Mouse (Mus musculus) testis, postnatal 14 days (tissue): ENCODE measurements around the gene Fam19a4.
"Not testable (repeated sequence)": the region's sequence is repeated elsewhere in the genome, so short reads cannot be mapped to it uniquely, and the experiment has no call there.

Source experiments
- DNase-seq: peaks from one replicate; pipeline ENCODE4 v3.0.0; 2021; ENCODE audit warnings: low spot score

Gene Fam19a4

DNA sequence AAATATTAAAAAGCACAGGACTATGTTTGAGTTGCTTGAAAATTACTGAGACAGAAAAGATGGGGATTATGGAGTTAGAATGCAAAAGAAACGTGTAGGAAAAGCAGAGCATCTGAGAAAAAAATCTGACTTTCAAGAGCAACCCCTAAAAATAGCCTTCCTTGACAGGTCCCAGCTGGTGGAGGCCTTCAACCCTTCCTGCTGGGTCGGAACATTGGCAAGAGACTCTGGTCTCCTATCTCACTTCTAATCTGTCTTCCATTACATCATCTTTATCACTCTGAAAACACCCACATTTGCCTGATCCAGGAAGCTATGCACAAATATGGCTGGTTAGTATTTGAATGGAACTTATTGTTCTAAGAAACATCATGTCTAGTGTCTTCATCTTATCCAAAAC, 115.4 kb downstream of the Fam19a4 start:
- peak; percentile 10 for DNase-seq

DNA sequence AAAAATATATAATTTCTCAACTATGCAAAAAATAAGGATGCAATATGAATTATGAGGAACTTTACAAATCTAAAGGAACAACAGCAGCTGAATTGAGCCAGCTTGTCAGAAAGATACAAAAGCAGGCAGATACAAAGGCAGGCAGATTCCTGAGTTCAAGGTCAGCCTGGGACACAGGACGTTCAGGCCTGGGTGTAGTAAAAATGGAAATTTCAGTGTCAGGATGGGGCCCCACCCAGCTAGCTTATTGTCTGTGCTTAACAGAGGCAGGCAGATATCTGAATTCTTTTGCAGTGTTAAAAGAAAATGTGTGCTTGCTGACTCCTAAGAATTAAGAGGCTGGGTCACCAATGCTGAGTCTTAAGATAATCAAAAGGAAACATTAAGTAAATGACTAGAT, 124.4 kb downstream of the Fam19a4 start:
- no peak for DNase-seq

DNA sequence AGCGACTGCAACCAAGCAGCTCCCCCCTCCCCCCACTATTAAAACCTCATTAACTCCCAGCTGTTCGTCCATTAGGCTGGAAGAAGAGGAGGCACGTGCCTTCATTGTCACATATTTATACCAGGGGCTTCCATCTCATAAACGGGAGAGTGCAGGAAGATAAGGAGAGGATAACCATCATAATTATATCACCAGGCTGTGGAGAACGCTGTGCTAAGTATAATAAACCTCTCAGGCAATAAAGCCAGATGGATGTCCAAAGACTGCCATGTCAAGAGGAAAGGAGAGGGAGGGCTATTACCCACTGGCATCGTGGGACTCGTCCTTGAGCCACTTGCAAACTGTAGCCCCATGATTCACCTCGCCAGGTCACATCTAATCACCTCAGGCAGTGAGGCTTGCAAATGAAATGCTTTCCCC, 151.1 kb downstream of the Fam19a4 start:
- DNase-seq, result no peak

DNA sequence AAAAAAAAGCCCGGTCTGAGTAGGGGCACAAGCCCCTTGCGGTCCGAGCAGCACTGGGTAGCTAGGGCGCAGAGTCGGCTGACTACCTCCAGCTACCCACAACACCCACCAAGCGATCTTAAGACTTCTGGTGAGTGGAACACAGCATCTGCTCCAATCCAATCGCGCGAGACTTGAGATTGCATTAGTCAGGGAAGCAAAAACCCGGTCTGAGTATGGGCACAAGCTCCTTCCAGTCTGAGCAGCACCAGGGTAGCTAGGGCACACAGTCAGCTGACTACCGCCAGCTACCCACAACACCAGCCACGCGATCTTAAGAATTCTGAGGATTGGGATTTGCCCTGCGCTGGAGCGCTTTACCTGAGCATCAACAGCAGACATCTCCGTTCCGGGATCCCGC, 183.1 kb downstream of the Fam19a4 start:
- DNase-seq, result not testable (repeated sequence)

DNA sequence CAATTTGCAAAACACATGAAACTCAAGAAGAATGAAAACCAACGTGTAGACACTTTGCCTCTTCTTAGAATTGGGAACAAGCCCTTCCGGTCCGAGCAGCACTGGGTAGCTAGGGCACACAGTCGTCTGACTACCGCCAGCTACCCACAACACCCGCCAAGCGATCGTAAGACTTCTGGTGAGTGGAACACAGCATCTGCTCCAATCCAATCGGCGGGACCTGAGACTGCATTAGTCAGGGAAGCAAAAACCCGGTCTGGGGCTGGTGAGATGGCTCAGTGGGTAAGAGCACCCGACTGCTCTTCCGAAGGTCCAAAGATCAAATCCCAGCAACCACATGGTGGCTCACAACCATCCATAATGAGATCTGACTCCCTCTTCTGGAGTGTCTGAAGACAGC, 183.6 kb downstream of the Fam19a4 start:
- not testable (repeated sequence) for DNase-seq

DNA sequence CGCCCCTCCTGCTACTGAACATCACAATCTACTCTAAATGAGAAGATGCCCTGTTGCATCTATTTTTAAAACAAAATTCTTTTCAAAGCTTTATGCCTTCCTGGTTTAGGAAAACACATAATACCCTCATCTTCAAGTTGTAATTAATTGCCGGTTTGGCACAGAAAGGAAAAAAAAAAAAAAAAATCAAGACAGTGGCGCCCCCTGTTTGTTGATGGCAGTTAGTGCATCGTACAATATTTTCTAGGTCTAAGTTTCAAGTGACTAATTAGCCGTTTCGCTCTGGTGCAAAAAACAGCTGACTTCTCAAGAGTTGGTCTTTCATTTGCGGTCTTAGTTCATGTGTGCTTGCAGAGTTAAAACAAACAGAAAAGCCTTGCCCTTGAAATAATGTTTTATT, 207.1 kb downstream of the Fam19a4 start:
- no peak for DNase-seq

DNA sequence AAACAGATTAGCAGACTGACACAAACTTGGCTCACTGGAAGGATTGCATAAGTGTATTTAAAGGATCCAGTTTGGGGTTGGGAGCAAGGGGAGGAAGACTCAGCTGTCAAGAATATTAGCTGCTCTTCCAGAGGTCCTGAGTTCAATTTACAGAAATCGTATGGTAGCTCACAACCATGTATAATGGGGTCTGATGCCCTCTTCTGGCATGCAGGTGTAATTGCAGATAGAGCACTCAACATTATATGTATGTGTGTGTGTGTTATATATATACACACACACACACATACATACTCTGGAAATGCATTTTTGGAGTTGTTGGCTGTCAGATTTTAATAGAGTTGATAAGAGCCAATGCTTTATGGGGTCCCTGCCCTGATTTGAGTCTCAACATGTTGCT, 216.3 kb downstream of the Fam19a4 start:
- DNase-seq, result no peak

DNA sequence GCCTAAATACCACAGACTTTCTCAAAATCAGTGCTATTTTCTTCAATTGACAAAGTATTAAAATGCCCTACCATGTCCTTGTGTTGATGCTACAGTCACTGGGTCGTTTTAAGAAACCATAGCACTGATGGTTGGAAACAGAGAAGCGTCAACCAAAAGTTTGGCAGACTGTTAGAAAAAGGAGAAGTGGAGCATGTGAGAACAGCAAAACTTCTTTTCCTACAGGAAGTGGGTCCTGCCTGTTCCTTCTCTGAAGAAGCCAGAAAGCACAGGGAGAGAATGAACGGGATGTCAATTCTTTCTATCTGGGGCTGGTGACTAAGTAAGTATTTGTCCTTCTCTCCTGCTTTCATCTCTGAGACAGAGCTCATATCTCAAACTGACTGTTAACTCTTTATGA, 219.6 kb downstream of the Fam19a4 start:
- no peak for DNase-seq

DNA sequence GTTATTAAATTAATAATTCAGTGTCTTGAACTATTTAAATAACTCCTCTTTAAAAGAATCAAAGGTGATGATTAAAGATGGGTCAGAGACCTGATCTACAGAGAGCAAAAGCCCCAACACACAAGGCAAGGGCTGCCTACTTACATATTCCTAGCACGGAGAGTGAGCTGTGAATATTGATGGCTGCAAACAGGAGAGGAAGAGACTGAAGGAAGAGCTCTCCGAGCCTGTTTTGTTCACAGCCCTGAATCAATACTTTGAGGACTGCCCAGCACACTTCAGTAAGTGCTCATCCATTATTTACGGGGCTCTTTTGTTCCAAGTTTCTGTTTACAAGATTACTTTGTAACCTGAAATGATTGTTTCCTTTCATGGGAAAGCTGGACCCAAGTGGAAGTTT, 233.6 kb downstream of the Fam19a4 start:
- no peak for DNase-seq

DNA sequence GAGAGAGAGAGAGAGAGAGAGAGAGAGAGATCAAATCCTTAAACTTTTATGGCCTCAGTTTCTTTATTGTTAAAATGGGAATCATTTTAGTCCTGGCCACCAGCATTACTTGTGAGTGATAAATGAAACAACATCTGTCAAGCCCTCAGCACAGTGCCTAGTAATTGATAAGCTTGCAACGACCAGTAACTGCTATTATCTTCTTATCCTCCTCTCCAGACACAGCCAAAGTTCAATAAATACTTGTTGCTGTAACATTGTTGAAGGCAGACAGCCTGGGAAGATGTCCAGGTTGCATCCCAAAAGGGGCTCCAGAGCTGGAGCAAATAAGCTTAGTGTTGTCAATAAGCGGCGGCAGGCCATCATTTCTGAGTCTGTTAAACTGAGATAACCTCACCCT, 257.2 kb downstream of the Fam19a4 start:
- no peak for DNase-seq

DNA sequence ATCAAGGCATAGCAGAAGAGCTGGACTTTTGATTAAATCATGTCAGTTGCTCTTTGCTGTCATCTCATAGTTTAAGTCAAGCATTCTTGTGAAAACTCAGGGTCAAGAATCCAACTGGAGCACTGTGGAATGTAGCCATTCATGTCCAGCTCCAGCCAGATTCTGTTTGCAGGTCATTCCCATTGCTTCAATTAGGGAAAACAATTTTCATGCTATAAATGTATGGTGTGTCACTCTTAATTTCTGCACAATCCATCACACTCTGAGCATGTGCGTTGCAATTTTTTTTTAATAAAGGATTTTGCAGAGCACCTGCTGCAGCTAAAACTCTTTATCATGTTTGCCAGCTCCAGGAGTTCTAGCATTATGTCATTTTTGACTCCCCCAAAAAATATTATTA, 261.5 kb downstream of the Fam19a4 start:
- no peak for DNase-seq

DNA sequence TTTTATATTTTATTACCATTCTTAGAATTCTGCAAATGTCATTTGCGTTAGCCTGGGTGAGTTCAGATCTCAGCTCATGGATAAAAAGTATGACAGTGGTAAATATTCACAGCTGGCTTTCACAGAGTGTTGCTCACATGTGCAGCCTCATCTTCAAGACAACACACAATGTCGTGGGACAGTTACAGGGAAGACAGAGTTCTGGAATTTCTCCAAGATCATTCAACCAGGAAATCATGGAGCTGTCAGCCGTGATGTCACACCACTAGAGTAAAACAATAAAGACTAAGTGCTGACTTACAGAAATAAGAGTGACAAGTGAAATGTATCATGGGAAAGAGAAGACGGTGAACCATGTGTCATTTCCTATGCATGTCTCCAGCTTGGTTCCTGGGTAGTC, 262.8 kb downstream of the Fam19a4 start:
- DNase-seq, result no peak
